Mouse (Mus musculus): ENCODE measurements around the gene Prkaca.

Gene Prkaca

GRCm38 (mm10) chr8:83972150-83973120 is at the start of gene Prkaca:
Gene Prkaca, plus strand, starts transcription at chr8:83972993.
- in situ Hi-C loops (cut with MboI, MseI), result no loop called here

- in situ Hi-C loops (cut with MboI, MseI), result no loop called here
These were observed 48.2 kb upstream of the Prkaca start for GRCm38 (mm10) chr8:83924585-83924984.

GRCm38 (mm10) chr8:83926266-83926665 is 46.5 kb upstream of the Prkaca start:
- in situ Hi-C loops (cut with MboI, MseI), result no loop called here

GRCm38 (mm10) chr8:83934222-83934621 is 38.6 kb upstream of the Prkaca start:
- in situ Hi-C loops (cut with MboI, MseI), result no loop called here

GRCm38 (mm10) chr8:83934994-83935393 is 37.8 kb upstream of the Prkaca start:
- in situ Hi-C loops (cut with MboI, MseI), result no loop called here

GRCm38 (mm10) chr8:83935435-83935834 is 37.4 kb upstream of the Prkaca start:
- in situ Hi-C loops (cut with MboI, MseI), result no loop called here

- in situ Hi-C loops (cut with MboI, MseI), result no loop called here
These were observed 35.1 kb upstream of the Prkaca start for GRCm38 (mm10) chr8:83937645-83938044.

- in situ Hi-C loops (cut with MboI, MseI), result no loop called here
These were observed 34.5 kb upstream of the Prkaca start for GRCm38 (mm10) chr8:83938330-83938729.

- in situ Hi-C loops (cut with MboI, MseI), result no loop called here
These were observed 31.6 kb upstream of the Prkaca start for GRCm38 (mm10) chr8:83941066-83941677.

- in situ Hi-C loops (cut with MboI, MseI), result no loop called here
These were observed 30.3 kb upstream of the Prkaca start for GRCm38 (mm10) chr8:83942446-83942845.

GRCm38 (mm10) chr8:83945540-83945939 is 27.3 kb upstream of the Prkaca start:
- in situ Hi-C loops (cut with MboI, MseI), result no loop called here

GRCm38 (mm10) chr8:83954749-83955105 is 18.1 kb upstream of the Prkaca start:
- in situ Hi-C loops (cut with MboI, MseI), result loop anchor here (5.0 kb wide), 1 partner anchor 172 kb away; no protein-coding TSS in a partner anchor

GRCm38 (mm10) chr8:83955106-83955957 is 17.5 kb upstream of the Prkaca start, which contains the start of the genes Gm10644 and Asf1b:
Gene Gm10644, minus strand, starts transcription at chr8:83955205.
Gene Asf1b, plus strand, starts transcription at chr8:83955507.
- in situ Hi-C loops (cut with MboI, MseI), result loop anchor here (5.0 kb wide), 1 partner anchor 173 kb away; no protein-coding TSS in a partner anchor

- in situ Hi-C loops (cut with MboI, MseI), result loop anchor here (5.0 kb wide), 1 partner anchor 174 kb away; no protein-coding TSS in a partner anchor
These were observed 16.9 kb upstream of the Prkaca start for GRCm38 (mm10) chr8:83955958-83956218.

GRCm38 (mm10) chr8:83956789-83957188 is 16.0 kb upstream of the Prkaca start:
- in situ Hi-C loops (cut with MboI, MseI), result loop anchor here (5.0 kb wide), 1 partner anchor 174 kb away; no protein-coding TSS in a partner anchor

GRCm38 (mm10) chr8:83964015-83964765 is 8.6 kb upstream of the Prkaca start:
- in situ Hi-C loops (cut with MboI, MseI), result no loop called here

GRCm38 (mm10) chr8:83967701-83968100 is 5.1 kb upstream of the Prkaca start:
- in situ Hi-C loops (cut with MboI, MseI), result no loop called here

- in situ Hi-C loops (cut with MboI, MseI), result no loop called here
These were observed 1.7 kb upstream of the Prkaca start for GRCm38 (mm10) chr8:83971121-83971520.

- in situ Hi-C loops (cut with MboI, MseI), result no loop called here
These were observed 1.1 kb upstream of the Prkaca start for GRCm38 (mm10) chr8:83971661-83972060.

GRCm38 (mm10) chr8:83973161-83974031 is 603 bp downstream of the Prkaca start:
- in situ Hi-C loops (cut with MboI, MseI), result no loop called here

Measured in regulatory T cell (primary cell).